Mouse (Mus musculus) left cerebral cortex, postnatal 25 days (tissue): ENCODE measurements at regions not wholly inside any gene's neighbourhood (a gene's known extent, or its start where the extent isn't known, plus 50 kb on each side); places are given as distances from the start of the nearest gene placed in this dataset.
A peak's percentile ranks its signal among the peaks of the same experiment; 100 is the strongest.
"Not testable (repeated sequence)": the region's sequence is repeated elsewhere in the genome, so short reads cannot be mapped to it uniquely, and the experiment has no call there.

Source experiments
- DNase-seq, 2 experiments: peaks; one replicate each; pipeline ENCODE4 v3.0.0; 2022; ENCODE audit warnings: low spot score in 2 of 2, mixed read lengths in 1 of 2
- intact Hi-C: fragments of 180-260 bp; cut with DNase I; formaldehyde crosslinking; loops from one replicate; pipeline ENCODE4 v1.15.1; 2025

GRCm38 (mm10) chr5:67487965-67488409 is 59.9 kb upstream of the Bend4 start:
- no peak for DNase-seq
- intact Hi-C loops = no loop called here

- intact Hi-C loops = not testable (repeated sequence)
These were observed 62.6 kb upstream of the Bend4 start for GRCm38 (mm10) chr5:67490709-67491108.

GRCm38 (mm10) chr5:67492893-67493302 is 64.8 kb upstream of the Bend4 start:
- intact Hi-C loops = no loop called here
- DNase-seq = no peak

More at GRCm38 (mm10) chr5:67490709-67491108, 62.6 kb upstream of the Bend4 start:
- not testable (repeated sequence) for DNase-seq

GRCm38 (mm10) chr5:67496710-67497109 is 68.6 kb upstream of the Bend4 start:
- no peak for DNase-seq
- intact Hi-C loops = no loop called here

- intact Hi-C loops = no loop called here
- DNase-seq = no peak
These were observed 87.4 kb upstream of the Shisa3 start for GRCm38 (mm10) chr5:67520251-67520650.

GRCm38 (mm10) chr5:67521423-67521912 is 86.2 kb upstream of the Shisa3 start:
- intact Hi-C loops = no loop called here
- DNase-seq = no peak

GRCm38 (mm10) chr5:67530149-67530548 is 77.5 kb upstream of the Shisa3 start:
- peak in 1 of 2 experiments; percentile 28 for DNase-seq
- intact Hi-C loops = loop anchor here (5.0 to 10.0 kb wide), 4 partner anchors 77 to 835 kb away; partner anchors contain the start of gene Shisa3

GRCm38 (mm10) chr5:67530957-67531356 is 76.7 kb upstream of the Shisa3 start:
- DNase-seq = peak in 1 of 2 experiments; percentile 11
- intact Hi-C loops = loop anchor here (5.0 to 10.0 kb wide), 4 partner anchors 76 to 836 kb away; partner anchors contain the start of gene Shisa3

GRCm38 (mm10) chr5:67532351-67532750 is 75.3 kb upstream of the Shisa3 start:
- intact Hi-C loops = loop anchor here (1.0 to 10.0 kb wide), 5 partner anchors 75 to 838 kb away; partner anchors contain the start of gene Shisa3
- peak; percentile 80 to 87 for DNase-seq

GRCm38 (mm10) chr5:67532756-67533255 is 74.9 kb upstream of the Shisa3 start:
- peak; percentile 10 to 13 for DNase-seq
- intact Hi-C loops = loop anchor here (1.0 to 10.0 kb wide), 5 partner anchors 74 to 838 kb away; partner anchors contain the start of gene Shisa3

GRCm38 (mm10) chr5:67534056-67534455 is 73.6 kb upstream of the Shisa3 start:
- DNase-seq = no peak
- intact Hi-C loops = loop anchor here (5.0 to 10.0 kb wide), 4 partner anchors 73 to 839 kb away; partner anchors contain the start of gene Shisa3

GRCm38 (mm10) chr5:67537990-67538389 is 69.7 kb upstream of the Shisa3 start:
- no peak for DNase-seq
- intact Hi-C loops = loop anchor here (10.0 kb wide), 2 partner anchors 577 to 843 kb away; no protein-coding TSS in a partner anchor

GRCm38 (mm10) chr5:67539591-67540238 is 68.0 kb upstream of the Shisa3 start:
- no peak for DNase-seq
- intact Hi-C loops = loop anchor here (10.0 kb wide), 2 partner anchors 575 to 845 kb away; no protein-coding TSS in a partner anchor

GRCm38 (mm10) chr5:67541867-67542266 is 65.8 kb upstream of the Shisa3 start:
- intact Hi-C loops = no loop called here
- DNase-seq = no peak

GRCm38 (mm10) chr5:67544028-67544589 is 63.6 kb upstream of the Shisa3 start:
- DNase-seq = no peak
- intact Hi-C loops = no loop called here

GRCm38 (mm10) chr5:67550257-67550656 is 57.4 kb upstream of the Shisa3 start:
- DNase-seq = no peak
- intact Hi-C loops = loop anchor here (5.0 kb wide), 1 partner anchor 52 kb away; no protein-coding TSS in a partner anchor

- DNase-seq = no peak
- intact Hi-C loops = loop anchor here (5.0 kb wide), 1 partner anchor 50 kb away; no protein-coding TSS in a partner anchor
These were observed 55.9 kb upstream of the Shisa3 start for GRCm38 (mm10) chr5:67551668-67552390.

GRCm38 (mm10) chr5:67552865-67553264 is 54.8 kb upstream of the Shisa3 start:
- DNase-seq = no peak
- intact Hi-C loops = loop anchor here (5.0 kb wide), 1 partner anchor 49 kb away; no protein-coding TSS in a partner anchor
